Mouse (Mus musculus) midbrain, embryonic 11.5 days (tissue): Measurements from ENCODE around the gene Mmp12. TPM values are rescaled to one million over a fixed set of nuclear protein-coding genes. Genes with fewer than 3 reads are reported as not detected.
"Not testable (repeated sequence)": the region's sequence is repeated elsewhere in the genome, so short reads cannot be mapped to it uniquely, and the experiment has no call there.

ENCODE experiments used
- ATAC-seq: fragments of 200-750 bp; cut with Nextera tagmentation; 2 replicates; pipeline ENCODE4 v1.8.0; 2017; ENCODE audit warnings: moderate TSS enrichment, moderate library complexity; ENCODE audit not compliant: low FRiP score
- DNase-seq: peaks from one replicate; pipeline ENCODE4 v3.0.0; 2015; ENCODE audit warnings: low spot score; ENCODE audit errors: missing footprints
- H3K27ac ChIP-seq: fragments of 300-500 bp; sonication (generic); 2 replicates; pipeline ENCODE4 v1.5.1; 2014; ENCODE audit warnings: low read depth, low read length
- H3K27me3 ChIP-seq: fragments of 300-500 bp; sonication (generic); 2 replicates; pipeline ENCODE4 v1.6.1; 2014; ENCODE audit warnings: mild to moderate bottlenecking, low read length, moderate library complexity, mixed read lengths; ENCODE audit not compliant: control insufficient read depth, insufficient read depth
- H3K36me3 ChIP-seq: fragments of 300-500 bp; sonication (generic); 2 replicates; pipeline ENCODE4 v1.6.1; 2014; ENCODE audit warnings: mild to moderate bottlenecking, low read length, moderate library complexity, mixed read lengths; ENCODE audit not compliant: control insufficient read depth, insufficient read depth
- H3K4me1 ChIP-seq: fragments of 300-500 bp; sonication (generic); 2 replicates; pipeline ENCODE4 v1.6.1; 2014; ENCODE audit warnings: low read length; ENCODE audit not compliant: control insufficient read depth, insufficient read depth
- H3K4me2 ChIP-seq: fragments of 300-500 bp; sonication (generic); 2 replicates; pipeline ENCODE4 v1.6.1; 2014; ENCODE audit warnings: mild to moderate bottlenecking, moderate library complexity
- H3K4me3 ChIP-seq: fragments of 300-500 bp; sonication (generic); 2 replicates; pipeline ENCODE4 v1.5.1; 2014; ENCODE audit warnings: low read depth, low read length
- H3K9ac ChIP-seq: fragments of 300-500 bp; sonication (generic); 2 replicates; pipeline ENCODE4 v1.6.1; 2014; ENCODE audit warnings: low read length
- H3K9me3 ChIP-seq: fragments of 300-500 bp; sonication (generic); 2 replicates; pipeline ENCODE4 v1.6.1; 2016; ENCODE audit warnings: low read length; ENCODE audit not compliant: control insufficient read depth
- WGBS: fragments of 180-500 bp; shearing (Covaris S2); extraction: QIAGEN DNeasy Blood & Tissue Kit; methylation state at CpG from one replicate; pipeline ENCODE4 v1.1.7; 2014; 5-methylcytosine and 5-hydroxymethylcytosine counted together
- polyA plus RNA-seq: library from polyadenylated mRNA; unstranded; fragments of >200 nt; fragmentation: Nextera tagmentation; extraction: Ambion mirVana; gene quantifications from 2 replicates; pipeline ENCODE4 v1.2.1, GENCODE M21; 2014

The Mmp12 gene
- polyA plus RNA-seq = not detected in 2 replicates

GRCm38 (mm10) chr9:7344107-7344506 lies at the start of gene Mmp12:
Gene Mmp12, plus strand, starts transcription at chr9:7344381.
- no peak within 1 kb of the TSS for H3K4me2 ChIP-seq
- no peaks in the 10 kb centered on the region for H3K4me1 ChIP-seq
- no peak within 1 kb of the TSS for H3K9ac ChIP-seq
- H3K27me3 ChIP-seq = no peaks in the 10 kb centered on the region
- H3K9me3 ChIP-seq = no peaks in the 10 kb centered on the region
- no peak within 1 kb of the TSS for H3K4me3 ChIP-seq
- no peaks in the 10 kb centered on the region for H3K36me3 ChIP-seq
- DNase-seq = peak; percentile 28
- no peak within 1 kb of the TSS for H3K27ac ChIP-seq
- ATAC-seq = no peak

- ATAC-seq (no peak), DNase-seq (no peak)
- Histone ChIP-seq H3K9ac (no peak overlapping the region), H3K4me3 (no peak overlapping the region), H3K36me3 (no peaks in the 10 kb centered on the region), H3K27me3 (no peaks in the 10 kb centered on the region), H3K4me2 (no peak overlapping the region), H3K27ac (no peak overlapping the region), H3K9me3 (no peaks in the 10 kb centered on the region), H3K4me1 (no peaks in the 10 kb centered on the region)
Measured at GRCm38 (mm10) chr9:7331847-7332246, 12.3 kb upstream of the Mmp12 start.

- no peak for ATAC-seq
- H3K36me3 ChIP-seq = no peaks in the 10 kb centered on the region
- no peak overlapping the region for H3K9ac ChIP-seq
- no peak overlapping the region for H3K4me3 ChIP-seq
- no peak overlapping the region for H3K27ac ChIP-seq
- H3K4me2 ChIP-seq = no peak overlapping the region
- 88% methylated on average over 5 of the region's 6 CpGs for WGBS
- DNase-seq = peak; percentile 23
- no peaks in the 10 kb centered on the region for H3K9me3 ChIP-seq
- H3K27me3 ChIP-seq = no peaks in the 10 kb centered on the region
- H3K4me1 ChIP-seq = no peaks in the 10 kb centered on the region
Measured at GRCm38 (mm10) chr9:7335766-7336680, 8.2 kb upstream of the Mmp12 start.

GRCm38 (mm10) chr9:7336740-7337483 lies 7.3 kb upstream of the Mmp12 start:
- Histone ChIP-seq H3K9me3 (no peaks in the 10 kb centered on the region), H3K4me2 (no peak overlapping the region), H3K27ac (no peak overlapping the region), H3K4me3 (no peak overlapping the region), H3K36me3 (no peaks in the 10 kb centered on the region), H3K9ac (no peak overlapping the region), H3K27me3 (no peaks in the 10 kb centered on the region), H3K4me1 (no peaks in the 10 kb centered on the region)
- ATAC-seq (no peak), DNase-seq (peak; percentile 69)

- Histone ChIP-seq H3K36me3 (no peaks in the 10 kb centered on the region), H3K4me2 (no peak overlapping the region), H3K27ac (no peak overlapping the region), H3K27me3 (no peaks in the 10 kb centered on the region), H3K4me3 (no peak overlapping the region), H3K9me3 (no peaks in the 10 kb centered on the region), H3K9ac (no peak overlapping the region), H3K4me1 (no peaks in the 10 kb centered on the region)
- 88% methylated on average over 2 of the region's 2 CpGs for whole genome bisulfite sequencing
- ATAC-seq (no peak), DNase-seq (no peak)
Measured at GRCm38 (mm10) chr9:7345513-7345912, 1.3 kb downstream of the Mmp12 start.

- ATAC-seq = no peak
- Histone ChIP-seq H3K4me1 (no peaks in the 10 kb centered on the region), H3K36me3 (no peaks in the 10 kb centered on the region), H3K9me3 (no peaks in the 10 kb centered on the region), H3K4me3 (no peak overlapping the region), H3K4me2 (no peak overlapping the region), H3K27me3 (no peaks in the 10 kb centered on the region), H3K27ac (no peak overlapping the region), H3K9ac (no peak overlapping the region)
- WGBS = 86% methylated on average over 3 of the region's 3 CpGs
- DNase-seq = no peak
Measured at GRCm38 (mm10) chr9:7354535-7354934, 10.4 kb downstream of the Mmp12 start.

- H3K27me3 ChIP-seq = no peaks in the 10 kb centered on the region
- no peaks in the 10 kb centered on the region for H3K36me3 ChIP-seq
- no peak within 1 kb of the TSS for H3K4me3 ChIP-seq
- no peak for ATAC-seq
- H3K27ac ChIP-seq = no peak within 1 kb of the TSS
- no peaks in the 10 kb centered on the region for H3K4me1 ChIP-seq
- H3K4me2 ChIP-seq = no peak within 1 kb of the TSS
- no peak for DNase-seq
- no peak within 1 kb of the TSS for H3K9ac ChIP-seq
- no peaks in the 10 kb centered on the region for H3K9me3 ChIP-seq
Measured at GRCm38 (mm10) chr9:7387947-7388346, 43.8 kb downstream of the Mmp12 start, which contains the start of gene Mmp1b. Gene Mmp1b, minus strand, starts transcription at chr9:7388047.

- H3K4me2 ChIP-seq, ATAC-seq, H3K4me1 ChIP-seq, H3K9ac ChIP-seq, H3K27me3 ChIP-seq, H3K36me3 ChIP-seq, H3K27ac ChIP-seq, H3K4me3 ChIP-seq, H3K9me3 ChIP-seq, DNase-seq: not testable (repeated sequence)
- WGBS = 80% methylated on average over 8 of the region's 8 CpGs
Measured at GRCm38 (mm10) chr9:7396556-7396955, 52.4 kb downstream of the Mmp12 start.
